Mouse (Mus musculus) ES-E14 (cell line): ENCODE results near the gene Triml2. TPM values are rescaled to one million over a fixed set of nuclear protein-coding genes. Genes with fewer than 3 reads are reported as not detected.
A peak's percentile ranks its signal among the peaks of the same experiment; 100 is the strongest.

ENCODE experiments used
- DNase-seq: peaks from one replicate; pipeline ENCODE4 v3.0.0-alpha.2; 2013; ENCODE audit warnings: low read depth, low spot score
- H3K27ac ChIP-seq: 2 replicates; pipeline ENCODE4 v1.5.1; 2012; ENCODE audit warnings: low read depth, mild to moderate bottlenecking, low read length, moderate library complexity, mixed read lengths; ENCODE audit not compliant: poor library complexity, insufficient read depth, severe bottlenecking
- H3K36me3 ChIP-seq: 2 replicates; pipeline ENCODE4 v1.6.1; 2012; ENCODE audit warnings: mild to moderate bottlenecking, low read length, moderate library complexity, mixed read lengths; ENCODE audit not compliant: control insufficient read depth, poor library complexity, insufficient read depth, severe bottlenecking
- H3K4me1 ChIP-seq, 2 experiments: fragments of 150-350 bp in 1 of 2; sonication (generic) in 1 of 2; 2 replicates each; pipeline ENCODE4 v1.6.1; 2012; ENCODE audit warnings: low read length in 2 of 2, mild to moderate bottlenecking in 1 of 2, mixed read lengths in 1 of 2; ENCODE audit not compliant: control insufficient read depth in 2 of 2, insufficient read depth in 2 of 2, poor library complexity in 1 of 2
- H3K4me3 ChIP-seq, 2 experiments: fragments of 150-350 bp in 1 of 2; sonication (generic) in 1 of 2; 2 replicates each; pipeline ENCODE4 v1.5.1; 2012; ENCODE audit warnings: low read length in 2 of 2, low read depth in 1 of 2, mild to moderate bottlenecking in 1 of 2, mixed read lengths in 1 of 2; ENCODE audit not compliant: insufficient read depth in 1 of 2, poor library complexity in 1 of 2, severe bottlenecking in 1 of 2
- H3K9ac ChIP-seq: 2 replicates; pipeline ENCODE4 v1.6.1; 2012; ENCODE audit warnings: low read depth, mild to moderate bottlenecking, low read length, mixed read lengths; ENCODE audit not compliant: poor library complexity, insufficient read depth, severe bottlenecking
- H3K9me3 ChIP-seq: fragments of 150-350 bp; sonication (generic); 2 replicates; pipeline ENCODE4 v1.6.1; 2012; ENCODE audit warnings: low read depth, mild to moderate bottlenecking, low read length; ENCODE audit not compliant: control insufficient read depth, insufficient read depth
- CHD2 ChIP-seq: IDR thresholded peaks from 2 replicates; pipeline ENCODE4 v1.6.1; 2014; ENCODE audit warnings: mild to moderate bottlenecking, low read depth, low read length, inconsistent platforms
- HCFC1 ChIP-seq: IDR thresholded peaks from 2 replicates; pipeline ENCODE4 v1.6.1; 2012; ENCODE audit warnings: low read length, inconsistent platforms, borderline replicate concordance; ENCODE audit not compliant: insufficient read depth
- MAFK ChIP-seq: IDR thresholded peaks from 2 replicates; pipeline ENCODE4 v1.6.1; 2014; ENCODE audit warnings: mild to moderate bottlenecking, low read depth, low read length, inconsistent platforms; ENCODE audit not compliant: insufficient read depth
- ZC3H11A ChIP-seq: IDR thresholded peaks from 2 replicates; pipeline ENCODE4 v1.6.1; 2012; ENCODE audit warnings: low read depth, mild to moderate bottlenecking, inconsistent platforms, low read length, borderline replicate concordance
- ZNF384 ChIP-seq: IDR thresholded peaks from 2 replicates; pipeline ENCODE4 v1.6.1; 2012; ENCODE audit warnings: low read depth, low read length, inconsistent platforms
- in situ Hi-C, 2 experiments: fragments of 600-800 bp; cut with MboI; formaldehyde crosslinking; loops; one replicate each; pipeline ENCODE4 v1.15.1; 2025; ENCODE audit warnings: low sequenced_read_pairs in 2 of 2, inconsistent platforms in 1 of 2; ENCODE audit not compliant: unreplicated experiment in 2 of 2
- total RNA-seq: library from RNA; depleted of rRNA; stranded (reverse); fragments of 300-350 nt; gene quantifications from 2 replicates; pipeline ENCODE4 v1.2.3, GENCODE M21; 2012

Gene Triml2
- total RNA-seq, 1 experiment, result 78.9 TPM

DNA sequence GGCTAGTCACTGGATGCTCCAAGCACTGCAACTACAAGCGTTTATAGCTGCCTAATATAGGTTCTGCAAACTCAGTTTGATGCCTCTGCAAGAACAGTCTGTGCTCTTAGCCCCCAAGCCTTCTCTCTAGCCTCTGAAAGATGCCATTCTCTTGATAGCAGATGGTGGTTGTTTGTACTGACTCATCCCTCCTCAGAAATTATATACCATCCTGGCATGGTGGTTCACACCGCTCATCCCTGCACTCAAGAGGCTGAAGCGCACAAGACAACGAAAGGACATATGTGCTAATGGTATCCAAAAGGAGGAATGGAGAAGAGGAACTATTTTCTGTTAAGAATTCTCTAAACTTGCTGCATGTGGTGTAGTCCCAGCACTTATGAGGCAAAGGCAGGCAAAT lies 12.3 kb upstream of the Triml2 start:
- in situ Hi-C loops, result no loop called here
- DNase-seq, result no peak
- Histone ChIP-seq H3K4me3 (no peak overlapping the region), H3K9me3 (no peaks in the 10 kb centered on the region), H3K4me1 (no peaks in the 10 kb centered on the region), H3K36me3 (no peaks in the 10 kb centered on the region; the same call in 1 of the 2 replicates), H3K27ac (no peak overlapping the region), H3K9ac (no peak overlapping the region; the same call in 1 of the 2 replicates)
- TF ChIP-seq ZNF384 (no peak), MAFK (no peak), HCFC1 (no peak), ZC3H11A (no peak), CHD2 (no peak)

DNA sequence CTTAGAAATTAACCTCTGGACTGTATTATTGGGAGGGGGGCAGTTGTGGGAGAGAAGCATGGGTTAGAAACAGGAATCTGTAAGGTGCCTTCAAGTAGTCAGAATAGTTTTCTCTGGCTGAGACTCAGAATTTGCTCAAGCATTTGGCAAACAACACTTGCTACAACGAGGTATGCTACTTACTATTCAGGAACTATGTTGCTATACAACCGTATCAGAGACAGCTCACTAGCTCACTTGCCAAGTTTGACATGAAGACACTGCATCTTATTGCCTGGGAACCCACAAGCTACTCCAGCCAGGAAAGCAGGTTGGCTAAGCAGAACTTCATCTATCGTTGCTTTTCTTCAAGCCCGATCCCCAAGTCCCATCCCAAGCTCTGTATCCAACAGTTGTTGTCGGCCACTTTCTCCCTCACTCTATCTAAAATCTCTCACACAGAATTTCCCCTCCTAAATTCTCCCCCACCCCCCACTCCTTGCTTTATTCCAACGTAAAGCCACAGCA lies 11.0 kb upstream of the Triml2 start:
- no peak for DNase-seq
- no peaks in the 10 kb centered on the region; the same call in 1 of the 2 replicates for H3K36me3 ChIP-seq
- in situ Hi-C loops, result no loop called here
- no peaks in the 10 kb centered on the region for H3K9me3 ChIP-seq
- H3K9ac ChIP-seq, result no peak overlapping the region
- H3K4me3 ChIP-seq, result no peak overlapping the region
- H3K4me1 ChIP-seq, result 0 out of 4 replicates have a peak, but pooled peaks cover 0 to 1% of the 10 kb centered on the region in 2 experiments
- TF ChIP-seq MAFK, result no peak
- no peak for TF ChIP-seq ZNF384
- TF ChIP-seq ZC3H11A, result no peak
- TF ChIP-seq HCFC1, result no peak
- no peak for TF ChIP-seq CHD2
- no peak overlapping the region for H3K27ac ChIP-seq

DNA sequence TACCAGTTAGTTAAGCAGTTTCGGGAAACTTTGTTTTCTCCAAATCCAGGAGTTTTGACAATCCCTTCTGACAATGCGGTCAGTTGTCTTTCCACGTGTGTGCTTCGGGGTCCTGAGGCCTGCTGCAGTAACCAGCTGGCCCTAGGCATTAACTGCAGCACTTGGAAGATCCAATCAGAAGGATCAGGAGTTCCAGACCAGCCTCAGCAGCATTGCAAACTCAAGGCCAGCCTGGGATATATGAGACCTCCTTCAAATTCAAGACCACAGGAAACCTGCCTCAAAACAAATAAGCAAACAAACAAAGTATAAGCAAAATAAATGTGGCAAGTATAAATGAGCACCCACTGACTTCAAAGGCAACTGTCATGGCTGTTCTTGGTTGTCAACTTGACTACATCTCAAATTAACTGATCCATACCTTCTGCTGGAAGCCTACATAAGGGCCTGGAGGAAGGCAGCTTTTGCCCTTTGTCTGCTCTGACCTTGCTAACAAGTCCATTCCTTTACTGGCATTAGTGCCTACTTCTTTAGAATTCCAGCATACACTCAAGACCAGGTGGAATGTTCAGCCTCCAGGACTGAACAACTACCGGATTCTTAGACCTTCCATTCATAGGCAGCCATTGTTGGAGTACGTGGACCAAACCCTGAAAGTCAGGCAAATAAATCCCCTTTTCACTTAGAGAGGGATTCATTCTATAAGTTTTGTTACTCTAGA lies 3.4 kb upstream of the Triml2 start:
- no peaks in the 10 kb centered on the region for H3K9me3 ChIP-seq
- H3K9ac ChIP-seq, result no peak overlapping the region
- no peak for DNase-seq
- H3K36me3 ChIP-seq, result peaks cover 4% of the 10 kb centered on the region; the same call in 1 of the 2 replicates
- no peak overlapping the region for H3K27ac ChIP-seq
- peaks cover 1 to 3% of the 10 kb centered on the region in 2 experiments; a peak in 2 of 4 replicates for H3K4me1 ChIP-seq
- TF ChIP-seq ZNF384, result no peak
- no peak for TF ChIP-seq CHD2
- TF ChIP-seq MAFK, result no peak
- no peak for TF ChIP-seq HCFC1
- no peak for TF ChIP-seq ZC3H11A
- in situ Hi-C loops, result no loop called here
- H3K4me3 ChIP-seq, result peak overlapping the region in 1 of 2 experiments; percentile 38; a peak in 1 of 4 replicates

DNA sequence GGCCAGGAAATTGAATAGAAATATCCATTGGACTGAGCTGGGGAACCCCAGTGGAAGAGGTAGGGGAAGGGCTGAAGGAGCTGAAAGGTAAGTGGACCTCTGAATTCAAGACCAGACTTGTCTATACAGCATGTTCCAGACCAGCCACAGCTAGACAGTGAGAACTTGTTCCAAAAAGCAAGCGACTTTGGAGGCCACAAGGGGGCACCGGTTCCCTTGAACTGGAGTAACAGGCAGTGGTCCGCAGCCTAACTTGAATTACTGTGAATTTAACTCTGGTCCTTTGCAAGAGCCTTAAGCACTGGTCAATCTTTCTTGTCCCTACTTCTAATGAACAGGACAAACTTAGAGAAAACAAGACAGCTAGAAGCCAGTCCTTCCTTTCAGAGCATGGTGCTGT lies 2.1 kb upstream of the Triml2 start:
- no peak for TF ChIP-seq ZNF384
- TF ChIP-seq HCFC1, result no peak
- no peak for TF ChIP-seq CHD2
- TF ChIP-seq MAFK, result no peak
- no peak for TF ChIP-seq ZC3H11A
- peaks cover 1 to 11% of the 10 kb centered on the region in 2 experiments; a peak in 3 of 4 replicates for H3K4me1 ChIP-seq
- in situ Hi-C loops, result no loop called here
- H3K4me3 ChIP-seq, result peak overlapping the region; percentile 52 to 62
- peaks cover 10% of the 10 kb centered on the region for H3K36me3 ChIP-seq
- H3K9ac ChIP-seq, result peak overlapping the region; percentile 63; the same call in 1 of the 2 replicates
- H3K27ac ChIP-seq, result peak overlapping the region; percentile 18; the same call in 1 of the 2 replicates
- H3K9me3 ChIP-seq, result no peaks in the 10 kb centered on the region
- no peak for DNase-seq
